Mouse (Mus musculus) hematopoietic stem cell, adult 5-6 weeks (primary cell): ENCODE measurements around the gene Eid3. TPM values are rescaled to one million over a fixed set of nuclear protein-coding genes. Genes with fewer than 3 reads are reported as not detected.
A peak's percentile ranks its signal among the peaks of the same experiment; 100 is the strongest.

Experiments used
- ATAC-seq, 2 experiments: fragments of 125-278 bp in 1 of 2; replicated peaks in 1 of 2; 2 replicates each; pipeline ENCODE4 v1.8.0; 2016 to 2017; ENCODE audit warnings: inconsistent platforms in 2 of 2, mild to moderate bottlenecking in 2 of 2, moderate number of reproducible peaks in 2 of 2, low read depth in 1 of 2, moderate TSS enrichment in 1 of 2; ENCODE audit not compliant: low FRiP score in 2 of 2, poor library complexity in 2 of 2, severe bottlenecking in 2 of 2, insufficient read depth in 1 of 2, low TSS enrichment in 1 of 2
- total RNA-seq: library from RNA; stranded (forward); fragments of 172-1452, 232-1000 nt; gene quantifications from 2 replicates; pipeline ENCODE4 v1.2.3, GENCODE M21; 2017

Eid3 gene
- total RNA-seq, 1 experiment from 2014 or later = 8.5 TPM

GRCm38 (mm10) chr10:82858691-82859532 lies 7.5 kb upstream of the Eid3 start:
- peak; percentile 83 to 85 for ATAC-seq

DNA sequence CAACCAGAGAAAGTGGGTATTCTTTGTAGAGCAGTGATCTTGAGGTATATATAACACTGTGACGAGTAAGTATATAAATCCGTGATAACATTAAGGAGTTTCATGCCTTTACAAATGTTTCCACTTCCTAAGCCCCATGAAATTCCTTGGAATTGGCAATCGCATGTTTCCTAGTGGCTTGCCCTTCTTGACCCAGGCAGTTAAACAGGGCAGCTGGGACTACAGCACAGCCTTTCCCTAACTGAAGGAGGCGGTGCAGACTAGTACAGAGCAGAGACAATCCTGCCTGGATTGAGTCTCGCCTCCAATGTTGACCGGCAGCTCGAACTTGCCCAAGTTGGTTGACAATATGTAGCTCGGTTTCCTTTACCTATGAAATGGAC lies 6.9 kb upstream of the Eid3 start:
- ATAC-seq = no peak

DNA sequence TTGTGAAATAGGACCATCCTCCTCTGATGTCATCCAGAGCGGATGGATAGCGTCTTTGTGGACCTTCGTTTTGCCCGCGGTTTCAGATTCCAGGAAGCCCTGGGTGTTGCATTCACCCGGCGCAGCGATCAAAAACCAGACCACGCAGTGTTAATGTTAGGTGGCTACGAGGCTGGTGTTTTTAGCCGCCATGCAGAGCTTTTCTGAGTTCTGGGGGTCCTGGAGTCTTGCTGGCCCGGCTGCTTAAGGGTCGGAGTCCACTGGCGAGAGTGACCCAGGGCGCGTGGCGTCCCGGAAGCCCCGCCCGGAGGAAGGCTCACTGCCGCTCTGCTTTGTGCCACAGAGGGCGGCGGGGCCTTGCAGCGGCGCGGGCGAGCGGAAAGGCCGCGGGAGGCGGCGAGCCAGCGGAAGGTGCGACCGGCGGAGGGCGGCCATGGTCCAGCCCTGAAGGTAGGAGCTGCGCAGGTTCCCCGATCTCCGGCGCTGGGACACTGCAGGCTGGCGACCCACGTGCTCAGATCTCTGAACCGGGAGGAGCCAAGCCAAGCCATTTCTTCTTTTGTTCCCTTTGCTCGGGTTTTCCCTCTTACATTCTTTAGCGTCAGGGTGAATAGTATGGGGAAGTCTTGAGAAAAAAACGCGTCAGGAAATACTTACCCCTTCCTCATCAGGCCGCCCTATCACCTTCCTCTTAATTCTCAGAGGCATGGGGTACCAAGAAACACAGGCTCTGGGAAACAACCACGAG lies 6.1 kb upstream of the Eid3 start:
- ATAC-seq = peak; percentile 25 to 31

DNA sequence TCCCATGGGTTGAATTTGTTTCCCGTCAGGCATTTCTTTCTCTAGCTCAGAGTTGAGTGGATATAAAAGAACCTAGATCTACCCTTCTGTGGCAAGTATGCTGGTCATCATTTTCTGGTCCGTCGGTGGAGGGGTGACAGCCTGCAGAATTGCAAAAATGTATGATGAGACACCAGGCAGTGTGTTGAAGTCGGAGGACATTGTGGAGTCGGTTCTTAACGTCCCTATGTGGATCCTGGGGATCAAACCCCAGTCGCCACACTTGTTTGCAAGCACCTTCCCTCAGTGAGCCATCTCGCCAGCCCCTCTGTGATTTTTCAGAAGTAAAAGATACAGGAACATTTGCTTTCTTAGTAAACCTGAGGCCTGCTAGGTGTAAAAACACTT lies 5.5 kb upstream of the Eid3 start:
- no peak for ATAC-seq

- ATAC-seq = 0 out of 4 replicates have a peak, but pooled peaks of 1 of the 2 experiments have one; percentile 0
These were observed 3.2 kb upstream of the Eid3 start for GRCm38 (mm10) chr10:82863106-82863680.

DNA sequence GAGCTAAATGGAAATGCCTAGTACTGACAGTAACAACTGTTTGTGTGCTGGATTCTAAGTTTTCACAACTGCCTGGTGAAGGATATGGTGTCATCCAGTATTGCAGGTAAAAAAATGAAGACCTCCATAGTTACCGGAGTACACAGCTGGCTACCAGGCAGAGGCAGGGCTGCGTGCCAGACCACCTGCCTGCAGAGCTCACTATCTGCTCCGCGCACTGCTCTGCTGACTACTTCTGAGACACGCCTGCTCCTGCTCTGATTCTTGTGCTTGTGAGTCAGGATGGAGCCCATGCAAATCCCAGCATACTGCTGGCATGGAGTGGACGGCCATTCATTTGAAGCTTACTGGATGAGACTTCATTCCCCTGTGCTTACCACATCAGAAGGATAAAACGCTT lies 2.6 kb upstream of the Eid3 start:
- no peak for ATAC-seq

DNA sequence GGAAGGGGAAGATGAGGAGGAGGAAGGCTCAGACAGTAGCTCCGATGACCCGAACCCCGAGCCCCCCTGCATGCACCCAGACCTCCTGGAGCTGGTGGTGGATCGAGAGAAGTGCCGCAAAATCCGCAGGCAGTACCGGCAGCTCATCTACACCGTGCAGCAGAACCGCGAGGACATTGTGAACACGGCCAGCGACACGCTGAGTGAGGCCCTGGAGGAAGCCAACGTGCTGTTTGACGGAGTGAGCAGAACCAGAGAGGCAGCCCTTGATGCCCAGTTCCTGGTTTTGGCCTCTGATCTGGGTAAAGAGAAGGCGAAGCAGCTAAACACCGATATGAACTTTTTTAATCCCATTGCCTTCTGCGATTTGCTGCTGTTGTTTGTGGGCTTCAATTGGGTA lies 406 bp downstream of the Eid3 start:
- ATAC-seq = peak; percentile 43 to 46

- ATAC-seq = no peak
These were observed 2.1 kb downstream of the Eid3 start for GRCm38 (mm10) chr10:82868418-82869086.

DNA sequence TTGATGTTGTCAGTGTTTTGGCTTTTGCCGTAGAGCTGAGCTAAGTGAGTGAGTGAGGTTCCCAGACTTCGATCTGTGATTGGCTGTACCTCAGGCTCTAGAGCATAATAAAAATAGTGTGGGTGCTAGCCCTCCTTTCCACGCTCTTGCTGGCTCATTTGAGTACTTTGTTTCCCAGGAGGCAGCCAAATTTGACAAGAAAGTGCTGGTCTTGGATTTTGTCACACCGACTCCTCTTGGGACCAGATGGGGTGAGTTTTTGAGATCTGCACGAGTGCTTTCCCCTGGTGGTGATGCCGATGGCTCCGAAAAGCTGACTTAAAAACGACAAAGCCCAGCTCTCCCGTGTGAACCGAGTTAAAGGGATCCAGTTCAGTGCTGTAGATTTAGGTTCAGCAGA lies 9.0 kb downstream of the Eid3 start:
- ATAC-seq = no peak

- ATAC-seq = peak; percentile 42 to 67; a peak in 1 of 4 replicates
These were observed 9.8 kb downstream of the Eid3 start for GRCm38 (mm10) chr10:82876076-82876796.

GRCm38 (mm10) chr10:82887354-82887753 lies 20.9 kb downstream of the Eid3 start:
- no peak for ATAC-seq

- ATAC-seq = no peak
These were observed 22.1 kb downstream of the Eid3 start for GRCm38 (mm10) chr10:82888576-82888975.

- peak; percentile 50 to 58 for ATAC-seq
These were observed 23.1 kb downstream of the Eid3 start for GRCm38 (mm10) chr10:82889447-82889973.

DNA sequence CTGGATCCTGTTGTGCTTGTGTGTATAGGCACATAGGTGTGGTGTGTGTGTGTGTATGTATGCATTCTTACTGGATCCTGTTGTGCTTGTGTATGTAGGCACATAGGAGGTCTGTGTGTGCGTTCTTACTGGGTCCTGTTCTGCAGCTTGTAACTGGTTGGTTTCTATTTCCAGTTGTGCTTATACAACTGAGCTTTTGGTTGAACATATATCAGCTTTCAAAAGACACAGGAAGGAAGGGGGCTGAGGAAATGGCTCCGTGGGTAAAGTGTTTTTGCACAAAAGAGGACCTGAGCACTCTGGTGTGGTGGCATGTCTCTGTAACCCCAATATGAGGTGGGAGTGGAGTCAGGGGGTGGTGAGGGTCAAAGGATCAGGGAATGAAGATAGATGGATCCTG lies 24.5 kb downstream of the Eid3 start:
- peak; percentile 5 to 18; a peak in 1 of 4 replicates for ATAC-seq

GRCm38 (mm10) chr10:82891427-82891826 lies 25.0 kb downstream of the Eid3 start:
- ATAC-seq = no peak

GRCm38 (mm10) chr10:82892442-82893055 lies 26.1 kb downstream of the Eid3 start:
- no peak for ATAC-seq
